Mouse (Mus musculus) yolk sac, embryonic 10.5 days (tissue): ENCODE measurements at regions not wholly inside any gene's neighbourhood (a gene's known extent, or its start where the extent isn't known, plus 50 kb on each side); places are given as distances from the start of the nearest gene placed in this dataset.

Experiments used
- DNase-seq: peaks from one replicate; pipeline ENCODE4 v3.0.0-alpha.2; 2017; ENCODE audit warnings: low spot score

GRCm38 (mm10) chr5:118316310-118317017 is 71.4 kb downstream of the 2410131K14Rik start:
- DNase-seq: no peak

- DNase-seq: no peak
These were observed 73.0 kb downstream of the 2410131K14Rik start for GRCm38 (mm10) chr5:118318073-118318472.

- no peak for DNase-seq
These were observed 73.9 kb downstream of the 2410131K14Rik start for GRCm38 (mm10) chr5:118318883-118319282.

GRCm38 (mm10) chr5:118321719-118322455 is 76.9 kb downstream of the 2410131K14Rik start:
- no peak for DNase-seq

GRCm38 (mm10) chr5:118323151-118323550 is 78.1 kb downstream of the 2410131K14Rik start:
- no peak for DNase-seq

GRCm38 (mm10) chr5:118326837-118327541 is 82.0 kb downstream of the 2410131K14Rik start:
- peak; percentile 40 for DNase-seq

GRCm38 (mm10) chr5:118327961-118328712 is 83.1 kb downstream of the 2410131K14Rik start:
- no peak for DNase-seq

GRCm38 (mm10) chr5:118329143-118329542 is 84.1 kb downstream of the 2410131K14Rik start:
- no peak for DNase-seq

- DNase-seq: no peak
These were observed 86.2 kb downstream of the 2410131K14Rik start for GRCm38 (mm10) chr5:118331286-118331607.

- peak; percentile 71 for DNase-seq
These were observed 86.8 kb downstream of the 2410131K14Rik start for GRCm38 (mm10) chr5:118331608-118332394.

GRCm38 (mm10) chr5:118334054-118334453 is 89.0 kb downstream of the 2410131K14Rik start:
- DNase-seq: no peak

- DNase-seq: no peak
These were observed 93.2 kb downstream of the 2410131K14Rik start for GRCm38 (mm10) chr5:118338186-118338585.

GRCm38 (mm10) chr5:118339676-118340661 is 94.9 kb downstream of the 2410131K14Rik start:
- no peak for DNase-seq

- no peak for DNase-seq
These were observed 98.7 kb downstream of the 2410131K14Rik start for GRCm38 (mm10) chr5:118343444-118344320.

GRCm38 (mm10) chr5:118345226-118345625 is 100.2 kb downstream of the 2410131K14Rik start:
- no peak for DNase-seq

- no peak for DNase-seq
These were observed 104.0 kb downstream of the 2410131K14Rik start for GRCm38 (mm10) chr5:118349057-118349456.

GRCm38 (mm10) chr5:118351301-118351700 is 106.3 kb downstream of the 2410131K14Rik start:
- DNase-seq: no peak

GRCm38 (mm10) chr5:118352142-118352541 is 107.1 kb downstream of the 2410131K14Rik start:
- no peak for DNase-seq

GRCm38 (mm10) chr5:118353061-118353460 is 108.0 kb downstream of the 2410131K14Rik start:
- no peak for DNase-seq
